Mouse (Mus musculus): ENCODE measurements at regions not wholly inside any gene's neighbourhood (a gene's known extent, or its start where the extent isn't known, plus 50 kb on each side); places are given as distances from the start of the nearest gene placed in this dataset.

GRCm38 (mm10) chr3:148336091-148336511, 654.3 kb downstream of the Adgrl2 start:
- DNase-seq (ENCODE audit: low spot score): no peak

DNA sequence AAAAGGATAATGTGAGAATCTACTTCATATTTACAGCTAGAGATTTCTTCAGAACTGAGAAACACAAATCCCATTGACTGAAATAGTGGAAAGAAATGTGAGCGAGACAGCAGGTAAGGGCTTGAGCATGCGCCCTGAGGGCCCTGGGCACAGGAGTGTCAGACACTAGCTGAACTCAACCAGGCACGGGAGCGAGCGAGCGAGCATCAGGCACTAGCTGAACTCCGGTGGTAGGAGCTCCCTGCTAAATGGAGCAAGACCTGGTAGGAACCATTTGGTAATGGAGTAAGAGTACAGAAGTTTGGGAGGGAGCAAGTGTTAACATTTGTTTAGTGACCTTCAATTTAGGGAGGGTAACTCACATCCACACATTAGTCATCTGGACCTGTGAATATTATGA, 654.7 kb downstream of the Adgrl2 start:
- DNase-seq (ENCODE audit: low spot score): no peak

- DNase-seq (ENCODE audit: low spot score): no peak
Observed at GRCm38 (mm10) chr3:148324911-148325621, 665.3 kb downstream of the Adgrl2 start.

DNA sequence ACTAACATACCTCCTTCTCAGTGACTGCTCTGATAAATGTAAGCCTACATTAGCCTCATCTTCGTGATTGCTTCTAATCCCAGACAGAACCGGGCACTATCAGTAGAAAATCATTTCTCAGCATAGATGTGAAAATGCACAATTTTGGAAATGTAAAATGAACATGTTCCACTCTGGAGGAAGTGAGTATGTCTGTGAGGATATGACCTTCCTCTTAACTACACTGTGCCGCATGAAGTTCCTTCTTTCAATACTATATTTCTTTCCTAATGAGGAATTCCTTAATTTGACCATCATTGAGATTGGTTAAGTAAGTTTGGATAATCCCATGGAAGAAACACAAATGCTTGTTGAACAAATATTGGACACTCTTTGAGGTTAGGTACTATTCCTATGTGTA, 668.5 kb downstream of the Adgrl2 start:
- DNase-seq (ENCODE audit: low spot score): no peak

- DNase-seq (ENCODE audit: low spot score): no peak
Observed at GRCm38 (mm10) chr3:148316198-148316597, 674.2 kb downstream of the Adgrl2 start.

DNA sequence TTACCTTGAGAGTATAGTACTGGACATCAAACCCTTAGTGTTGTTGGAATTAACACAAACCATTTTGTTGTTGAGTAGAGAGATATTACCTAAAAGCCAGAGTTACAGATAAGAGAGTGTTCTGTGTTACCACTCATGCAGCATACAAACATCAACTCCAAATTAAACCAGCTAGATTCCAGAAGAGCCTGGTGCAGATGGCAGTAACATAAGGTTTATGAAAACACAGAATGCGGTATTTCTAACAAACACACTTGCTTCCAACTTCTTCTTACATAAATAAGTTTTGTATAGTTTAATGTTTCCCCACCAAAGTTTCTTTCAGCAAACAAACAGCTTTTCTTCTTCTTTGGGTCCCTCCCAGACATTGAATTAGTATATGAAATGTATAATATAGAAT, 675.1 kb downstream of the Adgrl2 start:
- no peak for DNase-seq (ENCODE audit: low spot score)

DNA sequence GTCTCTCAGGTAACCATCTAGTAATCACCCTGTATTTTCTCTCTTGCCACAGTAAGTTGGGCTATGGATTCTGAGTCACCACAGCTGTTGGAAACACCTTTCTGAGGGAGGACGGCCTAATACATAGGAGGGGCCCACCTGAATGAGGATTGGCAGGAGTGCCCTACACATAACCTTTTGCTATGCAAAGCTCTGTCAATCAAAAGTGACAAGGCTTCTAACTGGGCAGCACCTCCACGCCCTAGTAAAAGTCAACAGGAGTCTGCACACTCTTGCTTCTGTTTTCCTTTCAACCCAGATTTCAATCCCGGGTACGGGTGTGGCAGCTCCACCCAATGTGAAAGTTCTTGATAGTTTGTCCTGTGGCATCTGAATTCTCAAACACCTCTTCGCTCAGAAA, 694.8 kb downstream of the Adgrl2 start:
- DNase-seq (ENCODE audit: low spot score): no peak

DNA sequence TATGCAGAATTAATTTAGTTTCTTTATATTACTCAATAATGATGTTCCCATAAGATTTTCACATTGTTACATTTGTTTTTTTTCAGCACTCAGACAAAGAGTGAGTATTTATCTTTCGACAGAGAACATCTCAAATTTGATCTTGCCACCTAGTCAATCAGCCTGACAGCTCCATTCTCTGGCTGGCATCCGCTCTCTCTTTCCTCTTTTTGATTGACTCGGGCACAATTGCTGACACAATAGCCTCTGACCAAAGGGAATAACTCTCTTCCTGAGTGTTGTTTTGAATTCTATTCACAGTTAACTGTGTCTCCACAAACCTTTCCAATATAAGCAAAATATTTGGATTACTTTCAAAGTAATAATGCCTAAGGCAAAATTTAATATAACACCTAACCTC, 711.4 kb downstream of the Adgrl2 start:
- DNase-seq (ENCODE audit: low spot score): no peak

DNA sequence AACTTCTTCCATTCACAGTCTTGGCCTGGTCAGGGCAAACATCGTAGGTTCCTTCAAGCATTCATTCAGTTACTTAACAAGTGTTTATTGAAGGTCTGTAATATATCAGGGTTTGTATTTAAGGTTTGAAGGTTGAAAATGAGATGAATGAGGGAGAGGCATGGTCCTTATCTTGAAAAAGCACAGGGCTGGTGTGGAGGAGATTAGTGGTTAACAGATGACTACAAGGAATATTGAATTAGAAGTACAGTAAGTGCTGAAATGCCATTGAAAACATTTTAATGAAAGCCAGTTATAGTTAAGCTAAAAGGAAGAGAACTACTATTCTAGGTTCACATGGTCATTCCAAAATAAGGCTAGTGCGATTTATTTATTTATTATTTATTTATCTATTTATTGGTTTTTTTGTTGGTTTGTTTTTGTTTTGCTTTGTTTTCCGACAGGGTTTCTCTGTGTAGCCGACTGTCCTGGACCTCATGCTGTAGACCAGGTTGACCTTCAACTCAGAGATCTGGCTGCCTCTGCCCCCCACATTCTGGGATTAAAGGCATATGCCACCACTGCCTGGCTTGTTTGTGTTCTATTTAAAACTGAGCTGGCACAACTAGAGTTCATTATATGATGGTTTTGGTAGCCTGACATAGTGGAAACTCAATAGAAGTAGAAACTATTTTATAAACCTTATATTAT, 718.1 kb downstream of the Adgrl2 start:
- no peak for DNase-seq (ENCODE audit: low spot score)

- DNase-seq (ENCODE audit: low spot score): no peak
Observed at GRCm38 (mm10) chr3:148268812-148269211, 721.5 kb downstream of the Adgrl2 start.

DNA sequence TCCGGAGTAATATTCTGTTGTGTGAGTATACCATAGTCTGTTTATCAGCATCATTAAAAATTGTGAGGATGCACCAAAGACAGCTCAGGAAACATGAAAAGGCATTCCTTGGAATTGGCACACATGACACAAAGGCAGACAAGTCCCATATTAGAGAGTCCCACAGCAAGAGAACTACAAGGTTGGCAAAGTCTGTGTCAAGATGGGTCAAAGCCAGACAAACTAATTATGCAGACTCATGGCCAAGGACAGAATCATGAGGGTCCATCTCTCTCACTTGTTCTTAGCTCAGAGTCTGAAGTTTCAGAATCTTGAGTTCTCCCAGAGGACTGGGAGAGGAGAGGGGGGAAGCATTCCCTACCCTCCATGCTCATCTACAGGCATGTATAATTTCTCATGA, 731.1 kb downstream of the Adgrl2 start:
- no peak for DNase-seq (ENCODE audit: low spot score)

DNA sequence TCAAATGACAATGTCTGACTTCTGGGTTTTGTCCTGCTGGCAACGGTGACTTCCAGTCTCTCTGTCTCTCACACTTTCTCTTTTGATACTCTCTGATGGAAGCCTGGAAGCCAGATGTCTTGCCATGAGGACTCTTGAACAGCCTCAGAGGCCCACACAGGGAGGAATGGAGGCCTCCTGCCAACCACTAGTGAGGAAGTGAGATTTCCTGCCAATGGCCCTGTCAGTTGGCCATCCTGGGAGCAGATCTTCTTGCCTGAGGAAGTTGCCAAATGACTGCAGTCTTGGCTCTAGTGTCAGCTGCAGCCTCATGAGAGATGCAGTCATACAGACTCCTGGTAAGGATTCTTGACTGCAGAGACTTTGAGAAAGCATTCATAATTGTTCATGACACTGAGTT, 741.7 kb downstream of the Adgrl2 start:
- DNase-seq (ENCODE audit: low spot score): peak; percentile 33

GRCm38 (mm10) chr3:148246786-148247185, 743.6 kb downstream of the Adgrl2 start:
- no peak for DNase-seq (ENCODE audit: low spot score)

- no peak for DNase-seq (ENCODE audit: low spot score)
Observed at GRCm38 (mm10) chr3:148238093-148238492, 752.3 kb downstream of the Adgrl2 start.

GRCm38 (mm10) chr3:148237555-148237954, 752.8 kb downstream of the Adgrl2 start:
- no peak for DNase-seq (ENCODE audit: low spot score)

DNA sequence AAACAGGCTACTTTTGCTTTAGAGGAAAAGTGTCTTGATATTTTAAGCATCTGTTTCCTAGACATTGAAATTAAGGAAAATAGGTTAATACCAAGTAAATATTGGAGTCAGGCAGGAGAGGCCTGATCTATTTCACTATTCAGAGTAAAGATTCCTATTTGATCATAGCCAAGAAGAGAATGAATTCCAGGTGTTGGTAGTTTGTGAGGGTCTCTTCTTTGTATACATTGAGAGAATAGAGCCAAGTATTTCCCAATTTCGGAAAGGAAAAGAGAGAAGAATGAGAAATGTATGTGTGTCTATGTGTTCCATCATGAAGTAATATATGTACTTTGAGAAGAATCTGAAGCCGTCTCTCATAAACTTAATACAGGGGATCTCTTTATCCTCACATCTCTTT, 756.7 kb downstream of the Adgrl2 start:
- DNase-seq (ENCODE audit: low spot score): no peak

DNA sequence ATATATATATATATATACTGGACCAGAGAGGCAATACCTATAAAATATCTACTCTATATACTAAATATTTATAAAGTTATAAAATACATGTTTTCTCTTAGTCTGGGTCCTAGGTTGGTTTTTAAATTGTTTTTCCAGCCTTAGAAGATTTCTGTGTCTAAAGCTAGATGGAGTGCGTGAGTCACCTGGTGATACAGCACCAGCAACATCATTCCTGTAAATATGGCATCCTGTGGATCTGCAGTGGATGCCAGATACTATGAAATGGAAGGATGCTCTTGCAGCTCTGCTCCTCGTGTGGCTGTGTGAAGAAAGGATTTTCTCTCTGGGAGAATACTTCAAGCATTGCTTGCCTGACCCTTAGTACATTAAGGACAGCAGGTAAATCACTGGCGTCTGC, 761.2 kb downstream of the Adgrl2 start:
- DNase-seq (ENCODE audit: low spot score): no peak

DNA sequence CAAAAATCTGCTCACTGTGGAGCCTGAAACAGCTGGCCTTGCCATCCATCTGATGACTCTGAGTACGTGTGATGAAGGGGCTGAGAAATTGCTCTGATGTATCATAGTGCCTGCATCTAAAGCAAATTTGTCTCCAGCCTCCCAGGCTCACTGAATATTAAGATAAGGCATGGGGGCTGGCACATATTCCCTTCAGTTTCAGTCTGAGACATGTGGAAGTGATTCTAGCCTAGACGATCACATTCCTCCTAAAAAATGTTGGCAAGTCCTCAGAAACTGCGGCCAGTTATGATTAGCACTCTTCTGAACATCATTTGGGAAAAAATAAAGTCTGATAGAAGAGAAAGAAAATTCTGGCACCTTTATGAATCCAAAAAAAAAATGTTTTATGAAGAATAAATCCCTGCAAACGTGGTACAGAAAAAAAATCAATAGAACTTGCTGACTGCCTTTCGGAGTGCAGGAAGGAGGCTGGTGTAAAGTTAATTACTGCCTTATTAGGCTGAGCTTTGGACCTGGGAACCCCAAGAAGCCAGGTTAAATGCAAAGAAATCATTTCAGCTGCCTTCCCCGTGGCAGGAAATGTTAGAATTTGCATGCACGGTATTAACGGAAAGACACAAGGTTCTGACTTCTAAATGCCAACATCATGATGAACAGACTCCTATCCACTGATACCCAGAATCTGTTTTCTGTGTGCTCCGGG, 762.2 kb downstream of the Adgrl2 start:
- peak; percentile 5 for DNase-seq (ENCODE audit: low spot score)

GRCm38 (mm10) chr3:148220826-148221225, 769.5 kb downstream of the Adgrl2 start:
- DNase-seq (ENCODE audit: low spot score): no peak

DNA sequence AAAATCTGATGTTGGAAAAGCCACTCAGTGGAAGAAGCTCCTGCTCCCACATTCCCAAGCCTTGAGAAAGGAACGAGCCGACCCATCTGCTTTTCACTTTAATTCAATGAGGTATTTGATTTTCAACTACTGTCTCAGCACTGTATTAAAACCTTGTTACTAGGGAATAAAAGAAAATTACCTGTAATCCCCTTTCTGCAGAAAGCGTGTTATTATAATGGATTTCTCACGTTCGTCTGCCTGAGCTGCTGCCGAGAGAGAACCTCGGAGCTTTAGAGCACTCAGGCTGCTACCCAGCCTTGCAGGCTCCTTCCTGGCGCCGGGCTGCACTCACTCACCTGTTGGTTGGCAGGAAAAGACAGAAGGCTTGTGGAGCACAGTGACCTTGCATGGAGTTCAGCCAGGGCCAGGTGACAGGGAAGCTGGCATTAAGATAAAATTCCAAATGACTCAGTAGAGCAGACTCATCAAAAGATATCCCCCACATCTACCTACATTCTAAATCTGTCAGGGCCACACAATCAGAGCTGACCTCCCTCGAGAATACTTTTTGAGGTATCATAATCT, 770.2 kb downstream of the Adgrl2 start:
- DNase-seq (ENCODE audit: low spot score): no peak

DNA sequence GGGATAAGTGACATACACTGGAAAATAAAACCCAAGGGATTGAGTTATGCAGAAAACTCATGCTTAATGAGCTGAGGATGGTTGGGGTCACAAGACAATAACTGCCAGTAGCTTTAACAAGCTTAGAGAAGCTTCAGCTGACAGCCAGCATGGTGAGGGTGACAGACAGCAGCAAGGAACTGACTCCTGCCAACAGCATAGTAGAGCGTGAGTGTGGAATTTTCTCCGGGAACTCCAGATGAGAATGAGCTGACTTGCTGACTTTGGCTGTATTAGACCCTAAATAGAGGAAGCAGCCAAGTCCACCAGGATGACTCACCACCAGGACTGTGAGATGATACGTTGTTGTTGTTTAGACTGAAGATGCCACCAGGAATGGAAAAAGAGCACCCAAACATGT, 788.2 kb downstream of the Adgrl2 start:
- DNase-seq (ENCODE audit: low spot score): no peak

DNA sequence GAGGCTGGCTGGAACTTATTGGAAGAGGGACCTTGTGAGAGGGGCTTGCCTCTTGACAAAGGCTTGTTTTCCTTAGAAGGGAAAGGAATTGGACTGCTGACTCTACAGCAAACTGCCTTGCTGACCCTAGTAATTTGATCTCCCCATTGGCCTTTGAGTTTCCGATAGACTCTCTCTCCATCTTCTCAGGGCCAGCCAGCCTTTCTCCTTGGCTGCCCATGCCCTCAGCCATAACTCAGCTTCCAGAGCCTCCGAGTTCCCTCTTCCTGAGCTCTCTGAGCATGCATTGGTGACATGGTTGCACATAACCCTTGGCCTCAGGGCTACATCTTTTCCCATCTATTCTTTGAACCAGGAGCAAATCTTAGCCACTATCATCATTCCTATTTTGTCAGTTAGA, 803.7 kb downstream of the Adgrl2 start:
- DNase-seq (ENCODE audit: low spot score): no peak

DNA sequence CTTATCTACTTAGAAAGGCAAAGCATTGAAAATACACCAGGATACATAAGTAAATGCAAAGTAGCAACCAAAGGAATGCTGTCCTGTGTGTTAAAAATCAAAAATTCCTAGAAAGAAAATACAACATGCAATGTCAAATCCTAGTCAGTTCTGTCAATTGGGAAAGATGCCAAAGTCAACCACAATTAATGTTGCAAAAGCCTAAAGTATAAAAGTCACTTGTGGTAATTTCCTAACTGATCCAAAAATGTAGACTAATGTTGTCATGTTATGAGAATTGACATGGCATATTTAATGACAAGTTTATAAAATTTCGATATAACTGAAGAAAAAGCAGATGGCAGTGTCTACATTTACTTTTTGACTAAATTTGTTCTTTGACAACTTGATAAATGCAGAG, 822.8 kb downstream of the Adgrl2 start:
- DNase-seq (ENCODE audit: low spot score): no peak

Data from urinary bladder, postnatal 14 days (tissue).